Mouse (Mus musculus) bone marrow, adult 2 months (tissue): ENCODE measurements at regions not wholly inside any gene's neighbourhood (a gene's known extent, or its start where the extent isn't known, plus 50 kb on each side); places are given as distances from the start of the nearest gene placed in this dataset.

ENCODE experiments used
- CTCF ChIP-seq: fragments of 200-500 bp; IDR thresholded peaks from 2 replicates; pipeline ENCODE4 v1.5.1; 2011; ENCODE audit warnings: low read length, control low read depth; ENCODE audit not compliant: control insufficient read depth, insufficient read depth
- POLR2A ChIP-seq: fragments of 200-500 bp; IDR thresholded peaks from 2 replicates; pipeline ENCODE4 v1.6.1; 2011; ENCODE audit warnings: low read depth, mild to moderate bottlenecking, control low read depth, low read length, borderline replicate concordance; ENCODE audit not compliant: control insufficient read depth

- TF ChIP-seq CTCF = no peak
- TF ChIP-seq POLR2A = no peak
Observed at GRCm38 (mm10) chr3:52719181-52719580, 297.9 kb downstream of the Cog6 start.
